Mouse (Mus musculus) heart, embryonic 13.5 days (tissue): ENCODE results near the gene Nav2. TPM values are rescaled to one million over a fixed set of nuclear protein-coding genes. Genes with fewer than 3 reads are reported as not detected.
A peak's percentile ranks its signal among the peaks of the same experiment; 100 is the strongest.

ENCODE experiments used
- ATAC-seq: fragments of 200-750 bp; cut with Nextera tagmentation; 2 replicates; pipeline ENCODE4 v1.8.0; 2017; ENCODE audit warnings: moderate TSS enrichment; ENCODE audit not compliant: insufficient number of reproducible peaks, low FRiP score, low TSS enrichment; ENCODE audit errors: extremely low read depth
- H3K27ac ChIP-seq: fragments of 300-500 bp; sonication (generic); replicated peaks from 2 replicates; pipeline ENCODE4 v1.5.1; 2015; ENCODE audit warnings: moderate library complexity, mild to moderate bottlenecking, inconsistent platforms
- H3K27me3 ChIP-seq: fragments of 300-500 bp; sonication (generic); replicated peaks from 2 replicates; pipeline ENCODE4 v1.6.1; 2015; ENCODE audit warnings: mild to moderate bottlenecking, inconsistent platforms
- H3K36me3 ChIP-seq: fragments of 300-500 bp; sonication (generic); 2 replicates; pipeline ENCODE4 v1.6.1; 2015; ENCODE audit warnings: mild to moderate bottlenecking, inconsistent platforms
- H3K4me1 ChIP-seq: fragments of 300-500 bp; sonication (generic); 2 replicates; pipeline ENCODE4 v1.6.1; 2015; ENCODE audit warnings: inconsistent platforms
- H3K4me2 ChIP-seq: fragments of 300-500 bp; sonication (generic); 2 replicates; pipeline ENCODE4 v1.6.1; 2015; ENCODE audit warnings: inconsistent platforms, mild to moderate bottlenecking, moderate library complexity
- H3K4me3 ChIP-seq: fragments of 300-500 bp; sonication (generic); 2 replicates; pipeline ENCODE4 v1.5.1; 2015; ENCODE audit warnings: moderate library complexity, mild to moderate bottlenecking, inconsistent platforms
- H3K9ac ChIP-seq: fragments of 300-500 bp; sonication (generic); 2 replicates; pipeline ENCODE4 v1.6.1; 2015; ENCODE audit warnings: inconsistent platforms, mild to moderate bottlenecking, moderate library complexity
- H3K9me3 ChIP-seq: fragments of 300-500 bp; sonication (generic); 2 replicates; pipeline ENCODE4 v1.6.1; 2016; ENCODE audit warnings: inconsistent platforms
- WGBS: fragments of 180-500 bp; shearing (Covaris S2); methylation state at CpG from one replicate; pipeline ENCODE4 v1.1.7; 2015; ENCODE audit warnings: mixed read lengths; 5-methylcytosine and 5-hydroxymethylcytosine counted together
- polyA plus RNA-seq: library from polyadenylated mRNA; unstranded; fragments of >200 nt; fragmentation: Nextera tagmentation; extraction: Ambion mirVana; gene quantifications from 2 replicates; pipeline ENCODE4 v1.2.1, GENCODE M21; 2015

Gene Nav2
- polyA plus RNA-seq, 1 experiment from 2014 or later, result 25.3 TPM

DNA sequence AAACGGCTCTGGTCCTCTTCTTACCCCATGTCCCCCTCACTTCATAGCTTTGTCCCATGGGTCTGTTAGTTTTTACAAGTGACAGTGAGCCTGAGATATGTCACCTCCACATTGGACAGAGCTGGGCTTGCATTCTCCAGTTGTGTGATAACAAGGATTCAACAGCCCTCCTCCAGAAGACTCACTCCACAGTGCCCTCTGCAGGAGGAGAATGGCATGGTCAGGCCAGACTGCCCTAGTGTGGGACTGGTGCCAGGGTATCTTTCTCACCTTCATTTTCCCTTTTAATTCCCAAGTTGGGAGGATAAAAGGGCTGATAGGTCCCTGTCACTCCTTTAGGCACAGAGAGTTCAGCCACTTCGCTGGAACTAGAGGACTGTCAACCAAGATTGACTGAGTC lies 530.6 kb downstream of the Nav2 start:
- Histone ChIP-seq H3K27ac (peak overlapping the region; percentile 66; the same call in 1 of the 2 replicates), H3K4me3 (no peak overlapping the region)
- 39% methylated on average over 2 of the region's 2 CpGs for WGBS

DNA sequence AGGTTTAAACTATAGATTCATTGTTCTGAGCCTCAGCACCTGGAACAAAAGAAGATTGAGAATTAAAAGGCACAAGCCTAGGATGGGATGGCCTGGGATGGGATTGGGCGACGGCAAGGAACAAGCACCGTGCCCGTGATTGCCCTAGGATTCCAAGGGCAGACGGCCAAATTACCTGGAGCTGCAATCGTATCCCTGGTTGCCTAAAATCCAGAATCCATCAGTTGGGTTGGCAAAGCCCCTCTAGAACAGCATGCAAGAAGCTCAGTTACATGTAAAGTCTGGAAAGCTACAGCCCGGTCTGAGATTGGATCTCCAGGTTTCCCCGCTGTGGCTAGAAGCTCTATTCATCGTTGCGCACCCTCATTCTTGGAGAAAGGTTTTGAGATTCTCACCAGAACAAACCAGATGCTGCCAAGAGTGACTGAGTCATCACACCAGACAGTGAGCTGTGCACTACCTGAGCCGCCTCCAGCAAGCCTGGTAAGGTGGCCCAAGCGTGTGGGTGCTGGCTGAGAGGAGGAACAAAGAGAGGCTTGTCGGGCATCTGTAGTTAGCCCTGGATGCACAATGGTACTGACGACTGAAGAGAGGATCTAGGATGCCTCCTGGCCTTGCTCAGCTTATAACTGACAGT lies 531.9 kb downstream of the Nav2 start:
- no peaks in the 10 kb centered on the region for H3K9me3 ChIP-seq
- H3K27me3 ChIP-seq, result no peaks in the 10 kb centered on the region
- no peak overlapping the region for H3K9ac ChIP-seq
- H3K4me3 ChIP-seq, result no peak overlapping the region
- 89% methylated on average over 14 of the region's 14 CpGs for WGBS
- H3K27ac ChIP-seq, result no peak overlapping the region
- H3K36me3 ChIP-seq, result no peaks in the 10 kb centered on the region
- peaks cover 30% of the 10 kb centered on the region for H3K4me1 ChIP-seq
- no peak for ATAC-seq
- no peak overlapping the region for H3K4me2 ChIP-seq

More for the DNA sequence above, 530.6 kb downstream of the Nav2 start:
- H3K9me3 ChIP-seq, result no peaks in the 10 kb centered on the region
- H3K27me3 ChIP-seq, result no peaks in the 10 kb centered on the region
- H3K36me3 ChIP-seq, result no peaks in the 10 kb centered on the region
- no peak for ATAC-seq
- H3K9ac ChIP-seq, result no peak overlapping the region
- H3K4me1 ChIP-seq, result peaks cover 27% of the 10 kb centered on the region
- H3K4me2 ChIP-seq, result no peak overlapping the region

DNA sequence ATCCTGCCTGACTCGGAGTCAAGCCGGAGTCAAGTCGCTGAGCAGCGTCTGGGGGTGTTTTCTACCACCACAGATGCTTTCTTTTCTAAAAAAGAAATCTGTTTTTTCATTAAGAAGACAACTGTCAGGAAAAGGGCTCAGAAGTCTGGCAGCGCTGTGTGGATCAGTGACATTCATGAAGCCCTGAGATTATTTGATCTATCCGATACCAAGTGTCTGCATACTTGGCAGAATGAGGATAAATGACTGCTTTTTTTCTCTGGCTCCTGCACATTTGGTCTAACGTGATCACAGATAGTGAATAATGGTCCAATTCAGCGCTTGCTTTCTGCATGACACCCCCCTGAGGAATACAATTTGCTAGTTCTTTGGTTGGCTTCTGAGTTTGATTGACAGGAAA lies 533.7 kb downstream of the Nav2 start:
- Histone ChIP-seq H3K36me3 (no peaks in the 10 kb centered on the region), H3K4me3 (no peak overlapping the region), H3K9ac (no peak overlapping the region), H3K4me2 (no peak overlapping the region), H3K4me1 (peaks cover 30% of the 10 kb centered on the region), H3K9me3 (no peaks in the 10 kb centered on the region), H3K27me3 (no peaks in the 10 kb centered on the region), H3K27ac (no peak overlapping the region)
- 63% methylated on average over 8 of the region's 8 CpGs for WGBS
- ATAC-seq, result no peak

DNA sequence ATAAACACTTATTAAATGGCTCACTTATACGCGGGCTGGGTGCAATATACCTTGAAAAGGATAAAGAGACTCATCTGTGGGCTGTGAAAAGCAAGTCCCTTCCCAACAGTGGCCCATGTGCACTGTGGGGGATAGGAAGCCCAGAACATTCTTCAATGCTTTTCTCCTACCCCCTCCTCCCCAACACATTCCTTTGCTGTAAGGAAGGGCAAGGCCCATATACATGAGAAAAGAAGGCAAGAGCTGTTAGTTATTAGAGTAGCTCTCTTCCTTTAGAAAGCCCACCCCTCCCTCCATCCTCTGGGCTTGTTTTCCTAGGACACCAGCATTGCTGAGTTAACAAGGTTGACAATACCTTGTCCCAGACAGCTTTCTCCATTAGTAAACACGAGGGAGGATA lies 540.1 kb downstream of the Nav2 start:
- Histone ChIP-seq H3K27ac (no peak overlapping the region), H3K4me1 (peaks cover 45% of the 10 kb centered on the region), H3K36me3 (peaks cover 14% of the 10 kb centered on the region), H3K4me3 (no peak overlapping the region), H3K9ac (no peak overlapping the region), H3K9me3 (no peaks in the 10 kb centered on the region), H3K4me2 (no peak overlapping the region), H3K27me3 (no peaks in the 10 kb centered on the region)
- no peak for ATAC-seq
- WGBS, result 74% methylated on average over 3 of the region's 3 CpGs

DNA sequence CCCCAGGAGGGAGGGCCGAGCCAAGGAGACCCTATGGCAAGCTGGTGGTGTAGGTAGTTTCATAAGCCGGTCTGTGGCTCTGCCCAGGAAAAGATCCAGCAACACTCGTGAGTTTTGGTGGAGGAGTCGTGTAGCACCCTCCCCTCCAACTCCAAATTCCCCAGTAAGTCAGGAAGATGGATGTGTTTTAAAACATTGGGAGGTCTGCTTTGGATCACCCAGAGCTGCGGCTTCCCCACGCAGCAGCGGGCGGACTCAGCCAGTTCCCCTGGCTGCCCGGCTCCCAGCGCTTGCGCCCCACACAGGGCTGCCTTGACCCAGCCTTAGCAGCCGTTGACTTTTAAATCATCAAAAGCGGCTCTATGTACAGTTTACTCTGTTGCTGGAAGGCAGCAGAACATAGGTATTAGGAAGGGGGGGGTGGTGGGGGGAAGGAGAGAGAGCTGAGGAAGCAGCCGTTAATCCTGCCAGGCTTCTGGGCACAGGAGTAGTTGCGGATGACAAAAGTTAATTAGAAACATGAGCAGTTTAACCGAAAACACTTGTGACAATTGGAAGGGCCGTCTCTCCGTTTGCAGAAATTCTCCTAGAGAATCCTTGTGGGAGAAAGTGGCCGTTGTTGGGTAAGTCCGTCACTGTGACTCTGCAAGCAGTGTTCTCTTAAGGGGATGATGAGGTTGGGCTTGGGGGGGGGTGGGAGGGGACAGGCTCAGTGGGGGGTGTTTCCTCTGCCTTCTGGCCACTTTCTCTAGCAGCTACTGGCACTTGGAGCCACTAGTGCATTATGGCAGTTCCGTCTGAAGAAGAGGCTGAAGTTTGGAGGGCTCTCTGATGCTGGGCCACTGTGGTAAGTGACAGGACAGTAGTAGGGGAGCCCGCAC lies 542.0 kb downstream of the Nav2 start:
- Histone ChIP-seq H3K9me3 (no peaks in the 10 kb centered on the region), H3K27ac (peak overlapping the region; percentile 56), H3K4me1 (peaks cover 39% of the 10 kb centered on the region), H3K4me3 (peak overlapping the region; percentile 36), H3K4me2 (peak overlapping the region; percentile 64), H3K9ac (peak overlapping the region; percentile 69), H3K36me3 (peaks cover 26% of the 10 kb centered on the region), H3K27me3 (no peaks in the 10 kb centered on the region)
- 17% methylated on average over 22 of the region's 22 CpGs for WGBS
- ATAC-seq, result no peak; the same call in 1 of the 2 replicates

DNA sequence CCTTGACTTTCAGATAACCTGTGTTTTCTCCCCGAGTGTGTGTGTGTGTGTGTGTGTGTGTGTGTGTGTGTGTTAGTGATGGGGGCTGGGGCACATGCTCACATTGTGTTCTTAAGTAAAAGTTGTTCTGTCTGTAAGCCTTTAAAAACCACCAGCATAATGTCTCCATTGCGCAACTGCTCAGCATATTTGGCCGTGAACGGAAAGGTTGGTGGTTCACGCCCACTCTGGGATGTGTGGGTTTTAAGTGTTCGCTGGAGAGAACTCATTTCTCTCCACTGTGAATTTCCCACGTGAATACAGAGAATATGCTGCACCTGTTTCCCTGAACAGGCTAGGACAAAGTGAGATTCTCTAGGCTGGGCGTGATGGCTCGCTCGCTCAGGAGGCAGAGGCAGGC lies 542.7 kb downstream of the Nav2 start:
- Histone ChIP-seq H3K9ac (peak overlapping the region; percentile 69; the same call in 1 of the 2 replicates), H3K27me3 (no peaks in the 10 kb centered on the region), H3K4me1 (peaks cover 39% of the 10 kb centered on the region), H3K36me3 (peaks cover 28% of the 10 kb centered on the region), H3K4me3 (no peak overlapping the region), H3K9me3 (no peaks in the 10 kb centered on the region), H3K4me2 (peak overlapping the region; percentile 64), H3K27ac (no peak overlapping the region)
- ATAC-seq, result no peak
- 74% methylated on average over 10 of the region's 10 CpGs for WGBS

DNA sequence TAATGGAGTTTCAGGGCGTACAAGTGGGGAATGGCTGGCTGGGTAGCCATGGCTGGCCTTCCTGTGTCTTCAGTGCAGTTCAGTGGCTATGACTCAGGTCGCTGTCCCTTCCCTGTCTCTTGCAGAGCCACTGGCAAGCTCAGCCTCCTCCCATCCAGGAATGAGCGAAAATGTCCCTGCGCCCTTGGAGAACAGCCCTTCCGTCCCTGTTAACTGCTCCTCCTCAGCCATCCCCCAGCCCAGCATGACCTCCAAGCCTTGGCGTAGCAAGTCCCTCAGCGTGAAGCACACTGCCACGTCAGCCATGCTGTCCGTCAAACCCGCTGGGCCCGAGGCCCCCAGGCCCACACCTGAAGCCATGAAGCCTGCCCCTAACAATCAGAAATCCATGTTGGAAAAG lies 543.8 kb downstream of the Nav2 start:
- Histone ChIP-seq H3K9me3 (no peaks in the 10 kb centered on the region), H3K9ac (no peak overlapping the region), H3K4me1 (peaks cover 39% of the 10 kb centered on the region), H3K27me3 (no peaks in the 10 kb centered on the region), H3K36me3 (peaks cover 28% of the 10 kb centered on the region), H3K4me2 (no peak overlapping the region), H3K27ac (no peak overlapping the region), H3K4me3 (no peak overlapping the region)
- no peak for ATAC-seq
- 54% methylated on average over 11 of the region's 11 CpGs for WGBS

DNA sequence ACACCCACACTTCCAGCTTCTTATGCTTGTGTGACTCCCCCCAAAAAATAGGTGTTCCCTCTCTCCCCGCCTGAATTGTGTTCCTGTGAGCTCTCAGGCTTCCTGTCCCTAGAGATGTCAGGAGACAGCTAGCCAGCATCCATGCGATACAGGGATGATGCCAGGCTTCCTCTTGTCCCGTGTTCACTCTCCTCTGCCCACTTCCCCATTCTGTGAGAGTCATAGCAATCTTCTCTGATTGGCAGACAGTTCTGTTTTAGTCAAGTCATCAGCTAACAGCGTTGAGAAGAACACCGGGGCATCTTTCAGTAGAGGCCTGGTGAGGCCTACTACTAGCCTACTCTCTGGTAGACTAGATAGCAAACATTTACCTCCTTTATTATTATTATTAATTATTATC lies 546.1 kb downstream of the Nav2 start:
- Histone ChIP-seq H3K9ac (no peak overlapping the region), H3K36me3 (peaks cover 39% of the 10 kb centered on the region), H3K4me3 (no peak overlapping the region), H3K9me3 (no peaks in the 10 kb centered on the region), H3K27ac (no peak overlapping the region), H3K4me1 (peaks cover 23% of the 10 kb centered on the region), H3K27me3 (no peaks in the 10 kb centered on the region), H3K4me2 (no peak overlapping the region)
- WGBS, result 78% methylated on average over 5 of the region's 5 CpGs
- ATAC-seq, result no peak

DNA sequence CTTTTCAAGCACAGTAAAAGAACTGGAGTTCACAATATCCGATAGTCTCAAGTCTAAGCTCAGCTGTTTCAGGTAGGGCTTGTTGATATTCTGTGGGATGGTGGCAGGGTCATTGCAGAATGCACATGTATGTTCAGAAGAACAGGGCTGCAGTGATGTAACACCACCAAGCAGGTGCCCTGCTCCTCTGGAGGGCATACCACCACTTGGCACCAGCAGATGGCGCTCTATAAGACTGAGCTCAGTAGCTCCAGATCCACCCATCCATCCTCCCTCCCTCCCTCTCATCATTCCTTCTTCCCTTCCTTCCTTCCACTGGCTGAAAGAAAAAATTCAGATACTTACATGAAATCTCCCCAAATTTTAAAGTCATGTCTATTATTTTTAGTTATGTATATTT lies 547.6 kb downstream of the Nav2 start:
- H3K27me3 ChIP-seq, result no peaks in the 10 kb centered on the region; the same call in 1 of the 2 replicates
- H3K9ac ChIP-seq, result no peak overlapping the region
- H3K4me1 ChIP-seq, result peaks cover 7% of the 10 kb centered on the region
- H3K9me3 ChIP-seq, result no peaks in the 10 kb centered on the region
- no peak for ATAC-seq
- peaks cover 42% of the 10 kb centered on the region for H3K36me3 ChIP-seq
- H3K4me3 ChIP-seq, result no peak overlapping the region
- H3K27ac ChIP-seq, result no peak overlapping the region
- 50% methylated on average over 2 of the region's 2 CpGs for WGBS
- H3K4me2 ChIP-seq, result no peak overlapping the region

DNA sequence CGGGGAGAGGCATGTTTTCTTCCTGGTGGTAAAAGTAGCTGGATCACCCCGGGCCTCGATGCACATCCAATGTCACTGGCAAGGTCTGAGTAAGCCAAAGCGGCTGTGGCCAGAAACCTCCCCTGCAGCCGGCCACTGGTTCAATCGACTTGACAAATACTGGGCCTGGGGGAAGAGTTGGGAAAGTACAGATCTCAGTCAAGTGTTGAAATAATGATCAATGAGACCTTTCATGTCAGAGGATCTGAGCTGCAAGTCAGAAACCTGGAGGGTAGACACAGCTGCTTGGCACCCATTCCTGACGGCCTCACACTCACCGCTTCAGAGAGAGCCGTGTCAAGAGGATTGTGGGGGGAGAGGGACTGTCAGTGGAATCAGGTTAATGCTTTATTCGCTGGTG lies 548.9 kb downstream of the Nav2 start:
- no peak for ATAC-seq
- Histone ChIP-seq H3K4me3 (no peak overlapping the region), H3K36me3 (peaks cover 40% of the 10 kb centered on the region), H3K4me1 (peaks cover 8% of the 10 kb centered on the region; the same call in 1 of the 2 replicates), H3K4me2 (no peak overlapping the region), H3K27ac (0 out of 2 replicates have a peak overlapping the region, but pooled peaks have one; percentile 1), H3K9ac (no peak overlapping the region; the same call in 1 of the 2 replicates), H3K27me3 (no peaks in the 10 kb centered on the region; the same call in 1 of the 2 replicates), H3K9me3 (no peaks in the 10 kb centered on the region)
- 60% methylated on average over 10 of the region's 10 CpGs for WGBS

DNA sequence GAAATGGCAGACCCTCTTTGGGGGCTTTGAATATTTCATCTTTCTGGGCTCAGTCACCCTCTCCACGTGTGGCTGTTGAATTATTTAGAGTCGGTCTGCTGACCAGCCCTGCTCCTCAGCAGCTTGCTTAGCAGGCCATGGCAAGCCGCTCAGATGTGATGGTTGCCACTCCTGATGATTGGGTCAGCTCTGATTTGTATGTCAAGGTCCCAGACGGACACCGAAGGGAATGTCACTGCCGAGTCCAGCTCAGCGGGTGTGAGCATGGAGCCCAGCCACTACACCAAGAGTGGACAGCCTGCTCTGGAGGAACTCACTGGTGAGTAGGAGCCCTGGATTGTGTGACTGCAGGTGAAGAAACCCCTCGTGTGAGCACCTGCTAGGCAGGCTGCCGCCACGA lies 549.4 kb downstream of the Nav2 start:
- Histone ChIP-seq H3K27me3 (no peaks in the 10 kb centered on the region; the same call in 1 of the 2 replicates), H3K4me1 (peaks cover 10% of the 10 kb centered on the region; the same call in 1 of the 2 replicates), H3K4me2 (no peak overlapping the region), H3K27ac (no peak overlapping the region), H3K4me3 (no peak overlapping the region), H3K9me3 (no peaks in the 10 kb centered on the region), H3K36me3 (peaks cover 35% of the 10 kb centered on the region), H3K9ac (no peak overlapping the region; the same call in 1 of the 2 replicates)
- 74% methylated on average over 10 of the region's 10 CpGs for WGBS
- no peak for ATAC-seq
